Mouse (Mus musculus) hindbrain, embryonic 12.5 days (tissue): ENCODE results near the gene Armh2. TPM values are rescaled to one million over a fixed set of nuclear protein-coding genes. Genes with fewer than 3 reads are reported as not detected.

Experiments
- ATAC-seq: fragments of 200-750 bp; cut with Nextera tagmentation; 2 replicates; pipeline ENCODE4 v1.8.0; 2017; ENCODE audit warnings: moderate TSS enrichment; ENCODE audit not compliant: low FRiP score
- H3K27ac ChIP-seq: fragments of 300-500 bp; sonication (generic); 2 replicates; pipeline ENCODE4 v1.5.1; 2016; ENCODE audit warnings: mild to moderate bottlenecking
- H3K27me3 ChIP-seq: fragments of 300-500 bp; sonication (generic); 2 replicates; pipeline ENCODE4 v1.6.1; 2016; ENCODE audit warnings: mild to moderate bottlenecking
- H3K36me3 ChIP-seq: fragments of 300-500 bp; sonication (generic); 2 replicates; pipeline ENCODE4 v1.6.1; 2016; ENCODE audit warnings: mild to moderate bottlenecking
- H3K4me1 ChIP-seq: fragments of 300-500 bp; sonication (generic); 2 replicates; pipeline ENCODE4 v1.6.1; 2016
- H3K4me2 ChIP-seq: fragments of 300-500 bp; sonication (generic); replicated peaks from 2 replicates; pipeline ENCODE4 v1.6.1; 2016; ENCODE audit warnings: mild to moderate bottlenecking
- H3K4me3 ChIP-seq: fragments of 300-500 bp; sonication (generic); 2 replicates; pipeline ENCODE4 v1.5.1; 2016; ENCODE audit warnings: mild to moderate bottlenecking
- H3K9ac ChIP-seq: fragments of 300-500 bp; sonication (generic); 2 replicates; pipeline ENCODE4 v1.6.1; 2016; ENCODE audit warnings: mild to moderate bottlenecking, moderate library complexity
- H3K9me3 ChIP-seq: fragments of 300-500 bp; sonication (generic); replicated peaks from 2 replicates; pipeline ENCODE4 v1.6.1; 2016; ENCODE audit warnings: mild to moderate bottlenecking
- WGBS: fragments of 180-500 bp; shearing (Covaris S2); methylation state at CpG from one replicate; pipeline ENCODE4 v1.1.7; 2016; 5-methylcytosine and 5-hydroxymethylcytosine counted together
- polyA plus RNA-seq: library from polyadenylated mRNA; unstranded; fragments of >200 nt; fragmentation: Nextera tagmentation; extraction: Ambion mirVana; gene quantifications from 2 replicates; pipeline ENCODE4 v1.2.1, GENCODE M21; 2016

The Armh2 gene
- polyA plus RNA-seq, 1 experiment from 2014 or later = not detected

GRCm38 (mm10) chr13:24721502-24721901 lies 19.5 kb upstream of the Armh2 start:
- 77% methylated on average over 10 of the region's 10 CpGs for WGBS
- Histone ChIP-seq H3K4me3 (no peak overlapping the region), H3K4me1 (peaks cover 11% of the 10 kb centered on the region), H3K9me3 (no peaks in the 10 kb centered on the region), H3K27ac (no peak overlapping the region), H3K27me3 (no peaks in the 10 kb centered on the region), H3K9ac (no peak overlapping the region), H3K4me2 (no peak overlapping the region), H3K36me3 (peaks cover 17% of the 10 kb centered on the region; the same call in 1 of the 2 replicates)
- no peak for ATAC-seq

- Histone ChIP-seq H3K36me3 (no peaks in the 10 kb centered on the region), H3K4me1 (peaks cover 11% of the 10 kb centered on the region), H3K4me3 (no peak overlapping the region), H3K9ac (no peak overlapping the region), H3K9me3 (no peaks in the 10 kb centered on the region), H3K27ac (no peak overlapping the region), H3K27me3 (no peaks in the 10 kb centered on the region), H3K4me2 (no peak overlapping the region)
- WGBS = 47% methylated on average over 8 of the region's 8 CpGs
- no peak for ATAC-seq
Measured at GRCm38 (mm10) chr13:24723699-24724394, 17.2 kb upstream of the Armh2 start.

GRCm38 (mm10) chr13:24724395-24724759 lies 16.7 kb upstream of the Armh2 start:
- H3K4me1 ChIP-seq = peaks cover 11% of the 10 kb centered on the region
- no peaks in the 10 kb centered on the region for H3K36me3 ChIP-seq
- no peaks in the 10 kb centered on the region for H3K9me3 ChIP-seq
- no peak overlapping the region for H3K4me2 ChIP-seq
- H3K9ac ChIP-seq = no peak overlapping the region
- H3K4me3 ChIP-seq = no peak overlapping the region
- H3K27me3 ChIP-seq = no peaks in the 10 kb centered on the region
- H3K27ac ChIP-seq = no peak overlapping the region
- WGBS = 48% methylated on average over 4 of the region's 4 CpGs
- ATAC-seq = no peak

GRCm38 (mm10) chr13:24729128-24729527 lies 11.9 kb upstream of the Armh2 start:
- no peaks in the 10 kb centered on the region for H3K27me3 ChIP-seq
- WGBS = 90% methylated on average over 5 of the region's 5 CpGs
- no peaks in the 10 kb centered on the region for H3K9me3 ChIP-seq
- H3K4me2 ChIP-seq = no peak overlapping the region
- H3K27ac ChIP-seq = no peak overlapping the region
- H3K4me3 ChIP-seq = no peak overlapping the region
- ATAC-seq = no peak
- H3K36me3 ChIP-seq = no peaks in the 10 kb centered on the region
- peaks cover 6% of the 10 kb centered on the region for H3K4me1 ChIP-seq
- no peak overlapping the region for H3K9ac ChIP-seq

- H3K9ac ChIP-seq = no peak overlapping the region
- WGBS = 85% methylated on average over 5 of the region's 5 CpGs
- H3K9me3 ChIP-seq = no peaks in the 10 kb centered on the region
Measured at GRCm38 (mm10) chr13:24734502-24734901, 6.5 kb upstream of the Armh2 start.

GRCm38 (mm10) chr13:24735608-24736131 lies 5.4 kb upstream of the Armh2 start:
- no peaks in the 10 kb centered on the region for H3K9me3 ChIP-seq
- H3K36me3 ChIP-seq = no peaks in the 10 kb centered on the region
- H3K9ac ChIP-seq = no peak overlapping the region
- H3K27me3 ChIP-seq = no peaks in the 10 kb centered on the region
- H3K27ac ChIP-seq = no peak overlapping the region
- H3K4me2 ChIP-seq = no peak overlapping the region
- 83% methylated on average over 6 of the region's 6 CpGs for WGBS
- no peak overlapping the region for H3K4me3 ChIP-seq
- no peaks in the 10 kb centered on the region for H3K4me1 ChIP-seq
- no peak for ATAC-seq

More at GRCm38 (mm10) chr13:24734502-24734901, 6.5 kb upstream of the Armh2 start:
- Histone ChIP-seq H3K4me1 (no peaks in the 10 kb centered on the region), H3K4me2 (no peak overlapping the region), H3K27ac (no peak overlapping the region), H3K4me3 (no peak overlapping the region), H3K27me3 (no peaks in the 10 kb centered on the region), H3K36me3 (no peaks in the 10 kb centered on the region)
- no peak for ATAC-seq

- no peaks in the 10 kb centered on the region for H3K4me1 ChIP-seq
- no peak overlapping the region for H3K4me3 ChIP-seq
- no peaks in the 10 kb centered on the region for H3K27me3 ChIP-seq
- no peak overlapping the region for H3K4me2 ChIP-seq
- no peaks in the 10 kb centered on the region for H3K9me3 ChIP-seq
- ATAC-seq = no peak
- peaks cover 9% of the 10 kb centered on the region; the same call in 1 of the 2 replicates for H3K36me3 ChIP-seq
- 87% methylated on average over 3 of the region's 3 CpGs for WGBS
- no peak overlapping the region for H3K9ac ChIP-seq
- no peak overlapping the region for H3K27ac ChIP-seq
Measured at GRCm38 (mm10) chr13:24747823-24748222, 6.8 kb downstream of the Armh2 start.

- H3K9ac ChIP-seq = no peak overlapping the region
- H3K4me1 ChIP-seq = no peaks in the 10 kb centered on the region
- WGBS = 92% methylated on average over 8 of the region's 8 CpGs
Measured at GRCm38 (mm10) chr13:24750807-24751206, 9.8 kb downstream of the Armh2 start.

GRCm38 (mm10) chr13:24751396-24751795 lies 10.4 kb downstream of the Armh2 start:
- WGBS = 95% methylated on average over 8 of the region's 8 CpGs

More at GRCm38 (mm10) chr13:24750807-24751206, 9.8 kb downstream of the Armh2 start:
- peaks cover 21% of the 10 kb centered on the region; the same call in 1 of the 2 replicates for H3K36me3 ChIP-seq
- no peak overlapping the region for H3K4me2 ChIP-seq
- H3K4me3 ChIP-seq = no peak overlapping the region
- no peak for ATAC-seq
- H3K9me3 ChIP-seq = no peaks in the 10 kb centered on the region
- no peaks in the 10 kb centered on the region for H3K27me3 ChIP-seq
- no peak overlapping the region for H3K27ac ChIP-seq

GRCm38 (mm10) chr13:24756756-24757155 lies 15.7 kb downstream of the Armh2 start:
- ATAC-seq = no peak
- H3K4me1 ChIP-seq = peaks cover 8% of the 10 kb centered on the region; the same call in 1 of the 2 replicates
- 95% methylated on average over 3 of the region's 3 CpGs for WGBS
- H3K4me3 ChIP-seq = no peak overlapping the region
- no peak overlapping the region for H3K9ac ChIP-seq
- no peak overlapping the region for H3K4me2 ChIP-seq
- H3K27me3 ChIP-seq = no peaks in the 10 kb centered on the region
- H3K9me3 ChIP-seq = no peaks in the 10 kb centered on the region
- 0 out of 2 replicates have a peak, but pooled peaks cover 20% of the 10 kb centered on the region for H3K36me3 ChIP-seq
- no peak overlapping the region for H3K27ac ChIP-seq

More at GRCm38 (mm10) chr13:24751396-24751795, 10.4 kb downstream of the Armh2 start:
- Histone ChIP-seq H3K9me3 (no peaks in the 10 kb centered on the region), H3K27ac (no peak overlapping the region), H3K4me2 (no peak overlapping the region), H3K9ac (no peak overlapping the region), H3K27me3 (no peaks in the 10 kb centered on the region), H3K4me3 (no peak overlapping the region), H3K4me1 (no peaks in the 10 kb centered on the region), H3K36me3 (peaks cover 23% of the 10 kb centered on the region; the same call in 1 of the 2 replicates)
- ATAC-seq = no peak

GRCm38 (mm10) chr13:24757820-24758564 lies 17.0 kb downstream of the Armh2 start:
- Histone ChIP-seq H3K27me3 (no peaks in the 10 kb centered on the region), H3K4me2 (no peak overlapping the region), H3K36me3 (0 out of 2 replicates have a peak, but pooled peaks cover 20% of the 10 kb centered on the region), H3K4me3 (no peak overlapping the region), H3K4me1 (peaks cover 10% of the 10 kb centered on the region), H3K9ac (no peak overlapping the region), H3K9me3 (no peaks in the 10 kb centered on the region), H3K27ac (no peak overlapping the region)
- ATAC-seq = no peak
- WGBS = 89% methylated on average over 12 of the region's 12 CpGs

- no peak overlapping the region for H3K4me2 ChIP-seq
- no peak overlapping the region for H3K9ac ChIP-seq
- no peaks in the 10 kb centered on the region for H3K27me3 ChIP-seq
- no peaks in the 10 kb centered on the region for H3K9me3 ChIP-seq
- 95% methylated on average over 10 of the region's 10 CpGs for WGBS
- no peak for ATAC-seq
- H3K36me3 ChIP-seq = 0 out of 2 replicates have a peak, but pooled peaks cover 16% of the 10 kb centered on the region
- H3K4me3 ChIP-seq = no peak overlapping the region
- H3K4me1 ChIP-seq = peaks cover 10% of the 10 kb centered on the region
- no peak overlapping the region for H3K27ac ChIP-seq
Measured at GRCm38 (mm10) chr13:24759451-24759850, 18.4 kb downstream of the Armh2 start.
